Mouse (Mus musculus) liver, postnatal 0 days (tissue): Measurements from ENCODE around the gene Sh3gl2.

Experiments
- CTCF ChIP-seq: sonication (generic); IDR thresholded peaks from 2 replicates; pipeline ENCODE4 v1.5.1; 2016; ENCODE audit warnings: antibody characterized with exemption, low read depth
- EP300 ChIP-seq: IDR thresholded peaks from 2 replicates; pipeline ENCODE4 v1.6.1; 2016; ENCODE audit warnings: antibody characterized with exemption, low read depth, mild to moderate bottlenecking

DNA sequence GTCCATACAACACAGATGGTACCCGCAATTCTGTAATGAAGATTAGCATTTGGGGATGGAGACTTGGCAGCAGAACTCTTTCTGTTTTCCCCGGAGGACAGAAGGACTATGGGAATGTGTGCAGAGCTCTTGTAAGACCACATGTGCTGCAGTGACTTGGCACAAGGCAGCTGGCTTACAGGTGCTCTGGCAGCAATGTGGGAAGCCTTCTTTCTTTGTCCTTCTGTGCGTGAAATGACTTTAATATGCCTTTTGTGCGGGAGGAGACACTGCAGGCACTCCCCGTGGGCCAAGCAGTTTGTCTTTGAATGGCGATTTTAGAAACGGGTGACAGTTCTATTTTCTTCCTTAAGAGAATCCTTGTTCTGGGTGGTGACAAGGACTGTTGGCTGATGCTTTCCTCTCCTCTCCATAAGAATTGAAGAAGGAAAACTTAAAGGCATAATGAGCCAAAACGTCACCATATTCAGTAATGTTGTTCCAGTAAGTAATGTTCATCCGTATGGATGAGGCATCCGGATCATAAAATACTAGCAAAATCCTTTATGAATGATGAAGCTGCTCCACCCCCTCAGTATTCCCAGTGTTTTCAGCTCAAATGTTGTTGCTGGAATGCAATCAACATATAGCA, 281.5 kb downstream of the Sh3gl2 start:
- TF ChIP-seq CTCF (no peak), EP300 (no peak)
